Mouse (Mus musculus) lung, postnatal 14 days (tissue): ENCODE data around the gene Usp5.
"Not testable (repeated sequence)": the region's sequence is repeated elsewhere in the genome, so short reads cannot be mapped to it uniquely, and the experiment has no call there.

Experiments used
- DNase-seq: peaks from one replicate; pipeline ENCODE4 v3.0.0; 2021

The Usp5 gene

DNA sequence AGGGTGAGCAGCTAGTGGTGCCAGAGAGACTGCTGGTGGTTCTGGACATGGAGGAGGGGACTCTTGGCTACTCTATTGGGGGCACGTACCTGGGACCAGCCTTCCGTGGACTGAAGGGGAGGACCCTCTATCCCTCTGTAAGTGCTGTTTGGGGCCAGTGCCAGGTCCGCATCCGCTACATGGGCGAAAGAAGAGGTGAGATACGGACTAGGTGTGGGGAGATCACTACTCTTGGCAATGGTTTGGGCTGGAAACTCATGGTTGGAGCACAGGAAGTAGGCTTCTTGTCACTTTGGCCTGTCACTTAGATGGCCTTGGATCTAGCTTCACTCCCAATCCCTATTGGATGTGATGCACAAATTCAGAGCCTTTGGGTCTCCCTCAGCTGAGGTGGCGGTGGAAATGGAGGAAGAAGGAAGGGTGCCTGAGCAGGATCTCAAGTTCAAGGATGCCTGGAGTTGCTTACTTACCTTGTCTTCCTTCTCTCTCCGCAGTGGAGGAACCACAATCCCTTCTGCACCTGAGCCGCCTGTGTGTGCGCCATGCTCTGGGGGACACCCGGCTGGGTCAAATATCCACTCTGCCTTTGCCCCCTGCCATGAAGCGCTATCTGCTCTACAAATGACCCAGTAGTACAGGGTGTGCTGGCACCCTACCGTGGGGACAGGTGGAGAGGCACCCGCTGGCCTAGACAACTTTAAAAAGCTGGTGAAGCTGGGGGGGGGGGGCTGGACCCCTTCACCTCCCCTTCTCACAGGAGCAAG, 19.3 kb downstream of the Usp5 start:
- no peak for DNase-seq

- peak; percentile 86 for DNase-seq
These were observed 20.1 kb downstream of the Usp5 start for GRCm38 (mm10) chr6:124809052-124809774.

DNA sequence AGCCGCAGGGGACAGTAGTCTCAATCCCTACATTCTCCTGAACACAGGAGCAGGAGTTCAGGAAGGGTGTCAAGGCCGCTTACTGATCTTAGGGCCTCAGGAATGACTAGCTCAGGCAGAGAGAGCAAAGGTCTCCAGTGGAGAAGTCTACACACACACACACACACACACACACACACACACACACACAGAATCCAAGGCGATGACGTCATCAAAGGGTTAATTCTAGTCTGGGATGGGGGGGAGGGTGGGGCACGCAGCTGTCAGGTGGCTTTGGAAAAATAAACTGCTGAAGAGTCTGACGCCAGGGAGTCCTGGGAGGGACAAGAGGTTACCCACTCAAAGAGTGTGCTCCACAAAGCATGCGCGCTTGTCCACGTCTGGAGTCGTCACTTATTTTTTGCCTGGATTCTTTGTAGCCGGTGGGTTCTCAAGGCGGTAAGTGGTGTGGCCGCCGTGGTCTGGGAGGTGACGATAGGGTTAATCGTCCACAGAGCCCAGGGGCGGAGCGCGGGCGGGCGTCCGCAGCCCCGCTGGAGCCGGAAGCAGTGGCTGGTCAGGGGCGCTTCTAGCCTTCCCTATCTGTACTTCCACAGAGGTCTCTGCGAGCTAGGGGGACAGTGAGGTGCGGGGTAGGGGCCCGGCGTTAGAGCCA, 20.8 kb downstream of the Usp5 start, which contains the start of gene Spsb2:
Gene Spsb2 (plus strand): TSS at position 304 of the 655 bp plus-strand sequence.
- peak; percentile 78 for DNase-seq

GRCm38 (mm10) chr6:124807986-124808357, 21.3 kb downstream of the Usp5 start:
- DNase-seq = no peak

DNA sequence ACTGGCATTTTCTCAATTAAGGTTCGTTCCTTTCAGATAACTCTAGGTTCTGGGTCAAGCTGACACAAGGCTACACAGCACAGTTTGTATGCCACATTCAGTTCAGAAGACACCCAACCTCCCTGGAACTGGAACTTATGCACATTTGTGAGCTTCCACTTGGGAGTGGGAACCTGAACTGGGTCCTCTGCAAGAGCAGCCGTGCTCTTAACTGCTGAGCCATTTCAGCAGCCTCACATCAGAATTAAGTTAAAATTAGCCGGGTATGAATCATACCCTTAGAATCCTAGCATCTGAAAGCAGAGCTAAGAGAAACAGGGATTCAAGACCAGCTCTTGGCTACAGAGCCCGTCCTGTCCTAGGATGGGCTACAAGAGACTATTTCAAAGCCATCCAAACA, 21.9 kb downstream of the Usp5 start:
- DNase-seq = no peak

- no peak for DNase-seq
These were observed 22.7 kb downstream of the Usp5 start for GRCm38 (mm10) chr6:124806446-124807140.

- DNase-seq = peak; percentile 93
These were observed 23.7 kb downstream of the Usp5 start for GRCm38 (mm10) chr6:124805341-124806321.

GRCm38 (mm10) chr6:124804341-124804740, 24.9 kb downstream of the Usp5 start:
- DNase-seq = no peak

GRCm38 (mm10) chr6:124803691-124804090, 25.6 kb downstream of the Usp5 start:
- DNase-seq = not testable (repeated sequence)

DNA sequence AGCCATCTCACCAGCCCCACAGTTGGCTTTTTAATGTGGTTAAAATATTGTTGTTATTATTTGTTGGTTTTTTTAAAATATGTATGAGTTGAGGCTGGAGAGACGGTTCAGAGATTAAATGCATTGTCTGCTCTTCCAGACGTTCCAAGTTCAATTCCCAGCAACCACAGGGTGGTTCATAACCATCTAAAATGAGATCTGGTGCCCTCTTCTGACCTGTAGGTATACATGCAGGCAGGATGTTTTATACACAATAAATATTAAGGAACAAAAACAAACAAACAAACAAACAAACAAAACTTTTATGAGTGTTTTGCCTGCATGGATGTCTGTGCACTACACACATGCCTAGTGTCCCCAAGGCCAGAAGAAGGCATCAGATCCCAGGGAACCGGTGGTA, 26.2 kb downstream of the Usp5 start:
- no peak for DNase-seq

DNA sequence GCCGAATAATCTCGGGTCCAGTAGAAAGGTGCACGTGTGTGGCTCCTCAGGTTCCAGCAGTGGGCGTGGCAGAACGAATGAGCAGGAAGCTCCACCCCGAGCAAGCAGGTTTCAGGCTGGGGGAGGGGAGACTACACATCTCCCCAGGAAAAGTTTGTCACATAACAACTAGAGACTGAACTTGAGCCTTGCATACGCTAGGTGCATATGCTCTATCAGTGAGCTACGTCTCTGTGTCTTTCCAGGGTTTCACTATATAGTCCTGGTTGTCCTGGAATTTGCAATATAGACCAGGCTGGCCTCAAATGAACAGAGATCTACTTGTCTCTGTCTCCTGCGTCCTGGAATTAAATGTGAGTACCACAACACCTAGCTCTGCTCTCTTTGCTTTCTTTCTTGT, 26.9 kb downstream of the Usp5 start:
- DNase-seq = not testable (repeated sequence)

DNA sequence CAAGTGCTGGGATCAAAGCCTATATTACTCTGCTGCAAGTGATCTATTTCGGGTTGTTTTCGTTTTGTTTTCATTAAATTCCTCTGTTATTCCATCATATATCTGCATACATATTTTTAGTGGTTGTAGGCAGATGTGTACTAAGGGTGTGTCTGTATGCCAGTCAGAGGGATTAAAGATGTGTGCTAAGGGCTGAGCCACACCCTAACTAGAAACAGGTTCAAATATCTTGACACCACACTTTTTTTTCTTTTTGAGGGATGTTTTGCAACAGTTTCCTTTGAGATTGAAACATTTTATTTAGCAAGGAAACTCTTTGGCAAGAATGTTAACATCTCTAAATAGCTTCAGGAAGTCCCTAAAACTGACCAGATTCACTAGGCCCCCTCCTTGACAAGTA, 33.1 kb downstream of the Usp5 start:
- no peak for DNase-seq

GRCm38 (mm10) chr6:124795781-124796180, 33.5 kb downstream of the Usp5 start:
- no peak for DNase-seq

- DNase-seq = no peak
These were observed 37.4 kb downstream of the Usp5 start for GRCm38 (mm10) chr6:124791911-124792310.

DNA sequence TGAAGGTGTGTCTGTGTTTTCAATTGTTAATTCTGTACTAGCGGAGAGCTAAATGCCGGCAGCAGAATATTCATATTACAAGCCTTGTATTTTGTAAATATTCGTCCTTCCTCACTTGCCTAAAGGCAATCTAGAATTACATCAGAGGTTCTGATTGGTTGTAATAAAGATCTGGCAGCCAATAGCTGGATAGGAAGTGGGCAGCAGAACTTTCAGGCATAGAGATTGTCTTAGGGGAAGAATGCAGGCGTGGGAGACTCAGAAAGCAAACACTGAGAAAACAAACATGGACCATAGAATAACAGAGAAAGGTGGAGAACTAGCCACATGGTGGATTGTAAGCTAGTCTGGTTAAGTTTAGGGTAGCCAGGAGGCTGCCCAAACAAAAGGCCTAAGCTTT, 39.2 kb downstream of the Usp5 start:
- DNase-seq = no peak

GRCm38 (mm10) chr6:124789519-124789918, 39.8 kb downstream of the Usp5 start:
- no peak for DNase-seq

DNA sequence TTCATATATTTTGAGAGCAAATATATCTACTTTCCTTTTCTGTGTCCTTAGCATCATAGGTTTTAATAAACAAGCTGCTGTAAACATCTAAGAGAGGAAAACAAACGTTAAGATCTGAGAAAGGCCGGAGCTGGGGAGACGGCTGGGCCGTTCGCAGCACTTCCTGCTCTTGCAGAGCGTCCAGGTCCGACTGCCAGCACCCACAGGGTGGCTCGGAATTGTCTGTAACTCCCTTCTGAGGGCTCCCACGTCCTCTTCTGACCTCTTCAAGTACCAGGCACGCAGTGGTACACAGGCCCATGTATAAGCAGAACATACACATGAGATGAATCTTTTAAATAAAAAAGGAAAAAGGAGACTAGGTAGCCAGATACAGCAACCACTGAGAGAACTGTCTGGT, 41.6 kb downstream of the Usp5 start:
- DNase-seq = no peak

GRCm38 (mm10) chr6:124786756-124787420, 42.4 kb downstream of the Usp5 start:
- DNase-seq = no peak

DNA sequence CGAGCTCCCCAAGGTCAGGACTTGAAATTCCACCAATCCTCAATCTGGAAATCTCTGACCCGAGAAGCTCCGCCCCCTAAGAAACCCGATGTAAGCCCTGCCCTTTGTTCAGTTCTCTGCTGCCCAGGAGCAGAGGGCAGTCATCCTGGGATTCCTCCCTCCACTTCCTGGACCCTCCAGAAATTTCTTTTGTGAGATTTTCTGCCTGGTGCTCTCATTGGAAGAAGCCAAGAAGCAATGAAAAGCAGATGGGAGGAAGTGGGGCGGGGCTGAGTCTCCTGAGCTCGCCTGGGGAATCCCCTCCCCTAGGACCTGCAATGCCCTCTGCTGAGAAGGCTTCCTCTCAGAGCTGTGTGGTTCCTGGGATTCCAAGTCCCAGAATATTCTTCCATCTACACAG, 46.8 kb downstream of the Usp5 start:
- DNase-seq = peak; percentile 31

DNA sequence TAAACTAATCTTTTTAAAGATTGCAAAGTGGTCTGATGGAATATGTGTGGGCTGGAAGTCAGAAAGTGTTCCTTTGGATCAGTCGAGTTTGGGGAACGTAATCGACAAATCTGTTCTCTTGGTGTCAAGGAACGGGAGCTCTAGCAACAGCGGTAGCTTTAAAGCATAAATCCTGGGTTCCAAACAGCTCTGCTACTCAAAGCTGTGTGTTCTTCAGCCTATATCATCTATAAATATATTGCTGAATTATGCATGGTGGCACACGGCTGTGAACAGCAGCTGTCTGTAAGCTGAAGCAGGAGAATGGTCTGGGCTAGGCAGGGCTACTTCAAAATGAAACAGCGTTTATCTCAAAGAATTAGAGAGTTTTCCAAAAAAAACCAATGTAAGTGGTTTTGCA, 48.4 kb downstream of the Usp5 start:
- DNase-seq = no peak

GRCm38 (mm10) chr6:124779984-124780416, 49.3 kb downstream of the Usp5 start:
- DNase-seq = no peak
